Mouse (Mus musculus): ENCODE data around the gene Fgfr2. TPM values are rescaled to one million over a fixed set of nuclear protein-coding genes. Genes with fewer than 3 reads are reported as not detected.

Fgfr2 gene
- polyA plus RNA-seq, 1 experiment from 2014 or later, result 39.4 TPM

DNA sequence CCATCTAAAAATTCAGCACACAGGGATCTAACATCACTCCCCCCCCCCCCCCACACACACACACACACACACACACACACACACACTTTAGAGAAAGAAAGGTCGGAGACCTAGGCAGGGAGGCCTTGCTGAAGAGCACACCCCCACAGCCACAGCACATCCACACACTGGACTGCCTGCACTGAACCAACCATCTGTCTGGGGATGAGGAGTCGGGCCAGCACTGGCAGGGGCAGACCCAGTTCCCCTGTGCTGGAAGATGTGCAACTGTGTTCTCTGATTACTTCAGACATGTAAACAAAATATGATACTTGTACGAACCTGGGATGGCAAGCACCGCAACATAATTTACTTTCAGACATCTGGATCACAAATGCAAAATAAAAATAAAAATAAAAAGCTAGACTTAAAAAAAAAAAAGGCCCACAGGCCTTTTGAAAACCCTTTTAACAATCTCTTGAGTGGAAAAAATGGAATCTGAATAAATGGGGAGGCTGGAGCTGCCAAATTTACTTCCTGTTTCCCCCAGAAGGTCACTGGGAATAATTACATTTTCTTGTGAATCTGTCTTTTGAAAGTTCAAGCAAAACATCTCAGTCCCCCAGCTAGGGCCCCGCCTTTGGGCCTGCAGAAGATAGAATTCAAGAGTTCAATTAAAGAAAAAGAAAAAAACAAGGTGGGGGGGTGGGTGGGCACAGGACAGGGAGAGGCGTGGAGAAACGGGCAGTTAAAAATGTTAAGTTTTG, 314.9 kb downstream of the Fgfr2 start:
- Histone ChIP-seq H3K4me3 (replicated peaks) (no peak overlapping the region), H3K9ac (replicated peaks) (peak overlapping the region; percentile 53; the same call in 1 of the 2 replicates), H3K9me3 (no peaks in the 10 kb centered on the region), H3K27me3 (no peaks in the 10 kb centered on the region), H3K4me2 (replicated peaks) (peak overlapping the region; percentile 84), H3K27ac (peak overlapping the region; percentile 84), H3K36me3 (no peaks in the 10 kb centered on the region), H3K4me1 (replicated peaks) (peaks cover 77% of the 10 kb centered on the region)
- 37% methylated on average over 7 of the region's 7 CpGs for WGBS
- no peak for ATAC-seq

DNA sequence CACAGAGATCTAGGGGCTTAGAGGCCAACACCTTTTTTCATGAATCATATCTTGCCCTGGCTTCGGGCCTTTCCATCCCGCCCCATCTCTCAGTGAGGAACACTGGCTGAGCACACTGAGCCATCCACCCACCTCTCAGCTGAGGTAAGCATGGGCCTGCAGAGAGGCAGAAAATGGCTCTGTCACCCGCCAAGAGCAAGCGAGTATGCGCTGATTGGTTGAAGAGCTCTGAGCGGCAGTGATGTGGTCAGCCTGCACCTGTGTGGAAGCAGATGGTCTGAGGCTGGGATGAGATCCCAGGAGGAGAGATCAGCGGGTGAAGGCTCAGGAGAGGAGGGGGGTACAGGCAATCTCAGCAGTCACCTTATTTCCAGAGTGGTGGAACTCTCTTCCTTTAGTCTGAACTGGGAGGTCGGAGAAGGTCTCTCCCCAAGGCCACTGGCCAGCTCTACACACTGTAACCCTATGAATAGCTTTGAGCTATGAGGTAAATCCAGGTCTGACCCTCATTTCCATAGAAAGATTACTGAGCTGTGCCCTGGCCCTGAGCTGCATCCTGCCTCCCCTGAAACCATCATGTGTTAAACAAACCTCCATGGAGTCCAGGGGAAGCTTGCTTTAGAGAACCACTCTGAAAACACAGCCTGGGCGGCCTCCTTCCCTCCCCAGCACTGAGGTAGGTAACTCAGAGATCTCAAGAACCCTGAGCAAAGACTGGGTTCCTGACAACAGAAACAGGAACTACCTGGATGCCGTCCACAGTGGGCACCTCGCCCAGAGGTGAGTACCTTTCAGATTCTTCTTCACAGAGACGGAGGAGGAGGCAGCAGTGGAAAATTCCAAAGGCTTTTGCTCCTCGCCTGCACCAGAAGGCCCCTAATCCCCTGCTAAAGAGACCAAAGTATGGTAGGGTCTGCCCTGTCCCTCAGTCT, 316.0 kb downstream of the Fgfr2 start:
- Histone ChIP-seq H3K36me3 (no peaks in the 10 kb centered on the region), H3K27ac (peak overlapping the region; percentile 62), H3K4me1 (replicated peaks) (peaks cover 72% of the 10 kb centered on the region), H3K4me3 (replicated peaks) (no peak overlapping the region), H3K9me3 (no peaks in the 10 kb centered on the region), H3K27me3 (no peaks in the 10 kb centered on the region), H3K4me2 (replicated peaks) (no peak overlapping the region), H3K9ac (replicated peaks) (0 out of 2 replicates have a peak overlapping the region, but pooled peaks have one; percentile 16)
- no peak for ATAC-seq
- WGBS, result 42% methylated on average over 13 of the region's 13 CpGs

DNA sequence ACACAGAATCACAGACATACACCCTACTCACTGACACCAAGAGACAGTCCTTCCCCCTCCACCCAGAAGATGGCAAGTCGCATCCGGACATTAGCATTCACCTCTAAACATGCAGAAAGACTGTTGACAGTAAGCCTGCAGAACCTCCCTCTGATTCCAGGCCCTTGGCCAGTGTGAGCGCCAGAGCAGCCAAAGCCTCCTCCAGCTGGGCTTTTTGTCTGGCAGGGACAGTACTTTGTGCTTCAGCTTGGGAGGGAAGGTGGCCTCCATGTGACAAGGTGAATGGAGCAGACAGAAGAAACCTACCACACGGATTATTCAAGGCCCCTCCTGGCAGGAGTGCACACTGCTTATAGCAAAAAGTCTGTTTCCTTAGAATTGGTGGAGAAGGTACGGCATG, 316.9 kb downstream of the Fgfr2 start:
- peaks cover 63% of the 10 kb centered on the region for H3K4me1 ChIP-seq (replicated peaks)
- no peak overlapping the region for H3K27ac ChIP-seq
- H3K9me3 ChIP-seq, result no peaks in the 10 kb centered on the region
- H3K4me2 ChIP-seq (replicated peaks), result no peak overlapping the region
- no peaks in the 10 kb centered on the region for H3K27me3 ChIP-seq
- H3K36me3 ChIP-seq, result no peaks in the 10 kb centered on the region
- ATAC-seq, result no peak
- H3K4me3 ChIP-seq (replicated peaks), result no peak overlapping the region
- 51% methylated on average over 5 of the region's 5 CpGs for WGBS
- 0 out of 2 replicates have a peak overlapping the region, but pooled peaks have one; percentile 16 for H3K9ac ChIP-seq (replicated peaks)

DNA sequence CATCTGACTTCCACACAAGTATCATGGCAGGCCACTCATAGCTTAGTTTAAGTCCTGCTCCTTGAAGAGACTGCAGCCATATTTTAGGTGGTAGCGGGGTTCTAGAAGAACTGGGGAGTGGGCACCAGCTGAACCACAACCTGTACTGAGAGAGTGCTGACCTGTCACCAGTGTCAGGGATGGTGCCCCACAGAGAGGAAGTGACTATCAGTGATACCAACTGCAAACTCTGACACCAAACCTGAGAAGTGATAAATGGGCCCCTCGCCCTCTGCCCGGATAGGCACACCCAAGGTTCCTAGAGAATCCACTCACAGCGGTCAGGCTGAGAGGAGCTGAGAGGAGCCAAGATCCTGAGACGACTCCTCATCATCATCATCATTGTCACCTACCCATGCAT, 318.2 kb downstream of the Fgfr2 start:
- no peak overlapping the region for H3K4me2 ChIP-seq (replicated peaks)
- 0 out of 2 replicates have a peak, but pooled peaks cover 4% of the 10 kb centered on the region for H3K36me3 ChIP-seq
- H3K27me3 ChIP-seq, result no peaks in the 10 kb centered on the region
- ATAC-seq, result no peak
- H3K9ac ChIP-seq (replicated peaks), result no peak overlapping the region
- H3K4me1 ChIP-seq (replicated peaks), result peaks cover 55% of the 10 kb centered on the region
- WGBS, result 94% methylated on average over 5 of the region's 5 CpGs
- H3K4me3 ChIP-seq (replicated peaks), result no peak overlapping the region
- H3K9me3 ChIP-seq, result no peaks in the 10 kb centered on the region
- no peak overlapping the region for H3K27ac ChIP-seq

DNA sequence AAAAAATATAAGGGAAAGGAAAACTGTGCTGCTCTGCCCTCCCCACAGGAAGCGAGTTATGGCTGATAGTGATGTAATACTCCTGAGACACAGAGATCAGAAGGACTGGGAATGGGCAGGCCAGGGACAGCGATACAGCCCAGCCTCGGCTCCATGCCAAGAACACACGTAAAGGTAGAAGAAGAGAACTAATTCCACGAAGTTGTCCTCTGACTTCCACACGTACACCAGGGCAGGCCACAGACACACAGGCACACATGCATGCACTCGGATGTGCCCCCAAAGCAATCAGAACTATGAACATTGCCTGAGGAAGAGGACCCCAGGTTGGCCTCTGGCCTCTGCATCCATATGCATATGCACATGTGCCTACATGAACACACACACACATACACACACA, 318.7 kb downstream of the Fgfr2 start:
- no peak overlapping the region for H3K4me3 ChIP-seq (replicated peaks)
- no peaks in the 10 kb centered on the region for H3K27me3 ChIP-seq
- H3K4me2 ChIP-seq (replicated peaks), result no peak overlapping the region
- no peak overlapping the region for H3K9ac ChIP-seq (replicated peaks)
- H3K4me1 ChIP-seq (replicated peaks), result peaks cover 50% of the 10 kb centered on the region
- 0 out of 2 replicates have a peak, but pooled peaks cover 4% of the 10 kb centered on the region for H3K36me3 ChIP-seq
- WGBS, result 89% methylated on average over 7 of the region's 7 CpGs
- H3K27ac ChIP-seq, result no peak overlapping the region
- no peak for ATAC-seq
- H3K9me3 ChIP-seq, result no peaks in the 10 kb centered on the region

DNA sequence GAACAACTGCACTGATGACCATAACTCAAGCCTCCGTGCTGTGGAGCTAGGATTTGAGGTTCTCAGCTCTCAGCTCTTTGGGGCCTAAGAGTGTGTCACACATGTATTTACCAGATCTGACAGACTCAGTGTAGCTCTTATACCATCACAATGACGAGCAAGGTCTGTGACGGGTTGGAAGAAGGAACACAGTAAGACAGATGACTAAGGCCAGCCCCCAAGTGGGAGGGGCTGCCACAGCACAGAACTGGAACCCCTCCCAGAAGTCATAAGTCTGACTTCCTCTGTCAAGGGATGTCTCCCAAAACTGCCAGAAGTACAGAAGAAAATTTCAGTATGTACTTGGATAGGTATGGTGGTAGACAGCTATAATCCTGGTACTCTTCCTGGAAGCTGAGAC, 319.2 kb downstream of the Fgfr2 start:
- H3K9ac ChIP-seq (replicated peaks), result no peak overlapping the region
- H3K27ac ChIP-seq, result no peak overlapping the region
- 0 out of 2 replicates have a peak, but pooled peaks cover 4% of the 10 kb centered on the region for H3K36me3 ChIP-seq
- H3K4me1 ChIP-seq (replicated peaks), result peaks cover 45% of the 10 kb centered on the region
- no peaks in the 10 kb centered on the region for H3K9me3 ChIP-seq
- H3K4me3 ChIP-seq (replicated peaks), result no peak overlapping the region
- H3K27me3 ChIP-seq, result no peaks in the 10 kb centered on the region
- WGBS, result 83% methylated on average over 3 of the region's 3 CpGs
- ATAC-seq, result no peak
- no peak overlapping the region for H3K4me2 ChIP-seq (replicated peaks)

DNA sequence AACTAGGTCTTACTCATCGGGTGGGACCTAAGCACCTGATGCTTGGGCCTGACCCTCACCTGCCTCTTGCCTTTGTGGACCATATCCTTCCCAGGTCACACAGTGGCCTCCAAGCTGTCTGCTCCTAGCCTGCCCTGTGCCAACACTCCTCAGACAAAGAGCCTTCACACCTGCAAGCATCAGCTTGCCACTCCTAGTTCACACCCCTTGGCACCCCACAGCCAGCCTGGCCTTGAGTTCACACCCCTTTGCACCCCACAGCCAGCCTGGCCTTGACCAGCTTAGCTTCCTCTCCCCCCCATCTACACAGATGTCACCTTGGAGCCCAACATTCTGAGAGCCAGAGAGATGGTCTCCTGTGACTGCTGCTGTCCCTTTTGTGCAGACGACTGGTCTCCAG, 319.8 kb downstream of the Fgfr2 start:
- Histone ChIP-seq H3K9me3 (no peaks in the 10 kb centered on the region), H3K4me1 (replicated peaks) (peaks cover 39% of the 10 kb centered on the region), H3K27ac (no peak overlapping the region), H3K27me3 (no peaks in the 10 kb centered on the region), H3K36me3 (0 out of 2 replicates have a peak, but pooled peaks cover 4% of the 10 kb centered on the region), H3K4me3 (replicated peaks) (no peak overlapping the region), H3K4me2 (replicated peaks) (no peak overlapping the region), H3K9ac (replicated peaks) (no peak overlapping the region)
- 94% methylated on average over 2 of the region's 2 CpGs for WGBS
- ATAC-seq, result no peak

DNA sequence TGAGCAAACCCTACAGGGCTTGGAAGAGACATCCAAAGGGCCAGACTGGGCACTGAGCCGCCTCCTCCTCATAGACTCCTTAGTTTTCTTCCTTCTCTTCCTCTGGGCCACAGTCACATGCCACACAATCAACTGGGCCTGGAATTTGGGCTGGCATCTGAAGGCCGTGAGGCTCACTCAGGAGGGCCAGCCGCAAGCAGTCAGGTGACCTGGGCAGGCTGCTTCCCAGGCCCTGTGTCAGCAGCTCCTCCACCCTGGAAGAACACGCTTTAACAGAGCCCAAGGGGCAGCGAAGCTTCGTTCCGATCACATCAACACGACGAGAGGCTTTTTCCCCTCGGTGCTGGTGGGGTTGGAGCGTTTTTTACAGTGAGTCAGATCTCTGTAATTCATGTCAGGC, 320.5 kb downstream of the Fgfr2 start:
- WGBS, result 91% methylated on average over 11 of the region's 11 CpGs
- Histone ChIP-seq H3K27me3 (no peaks in the 10 kb centered on the region), H3K9me3 (no peaks in the 10 kb centered on the region), H3K36me3 (peaks cover 8% of the 10 kb centered on the region; the same call in 1 of the 2 replicates), H3K9ac (replicated peaks) (no peak overlapping the region), H3K4me1 (replicated peaks) (peaks cover 33% of the 10 kb centered on the region), H3K27ac (no peak overlapping the region), H3K4me3 (replicated peaks) (no peak overlapping the region), H3K4me2 (replicated peaks) (no peak overlapping the region)
- no peak for ATAC-seq

DNA sequence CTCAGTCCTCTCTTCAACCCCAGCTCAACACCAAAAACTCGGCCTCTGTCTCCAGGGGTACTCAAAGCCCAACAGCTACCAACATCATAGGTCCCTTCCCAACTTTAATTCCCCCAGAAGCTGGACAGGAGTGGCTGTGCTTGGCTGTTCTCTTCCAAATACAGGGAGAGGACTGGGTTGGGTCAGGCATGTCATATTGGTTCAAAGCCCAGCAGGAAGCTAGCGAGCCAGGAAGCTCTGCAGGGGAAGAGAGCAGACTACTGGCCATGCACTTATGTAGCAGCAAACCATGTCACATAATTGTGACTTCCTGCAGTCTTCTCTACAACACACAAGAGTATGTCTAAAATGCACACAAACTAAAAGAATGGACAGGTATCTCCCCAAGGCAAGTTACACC, 321.1 kb downstream of the Fgfr2 start:
- ATAC-seq, result no peak
- Histone ChIP-seq H3K4me2 (replicated peaks) (no peak overlapping the region), H3K9ac (replicated peaks) (no peak overlapping the region), H3K9me3 (no peaks in the 10 kb centered on the region), H3K4me1 (replicated peaks) (peaks cover 26% of the 10 kb centered on the region), H3K36me3 (peaks cover 8% of the 10 kb centered on the region; the same call in 1 of the 2 replicates), H3K27ac (no peak overlapping the region), H3K4me3 (replicated peaks) (no peak overlapping the region), H3K27me3 (no peaks in the 10 kb centered on the region)
- WGBS, result 89% methylated on average over 2 of the region's 2 CpGs

DNA sequence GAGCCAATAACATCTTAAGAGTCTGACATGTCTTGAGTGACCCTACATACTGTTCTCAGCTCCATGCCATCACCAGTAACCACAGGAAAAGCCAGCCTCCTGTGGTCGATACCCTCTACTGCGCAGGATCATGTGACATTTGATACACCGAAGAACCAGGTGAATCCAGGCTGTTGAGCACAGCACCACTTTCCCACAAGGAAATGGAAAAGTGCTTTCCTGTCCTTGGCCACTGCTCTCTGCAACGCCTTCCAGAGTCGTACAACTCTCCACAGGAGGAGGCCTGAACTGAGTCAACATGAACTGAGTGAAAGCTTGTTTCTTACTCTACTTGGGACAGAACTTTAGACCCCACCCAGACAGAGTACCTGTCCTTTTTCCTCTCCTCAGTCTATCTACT, 321.6 kb downstream of the Fgfr2 start:
- 87% methylated on average over 5 of the region's 5 CpGs for WGBS
- no peak for ATAC-seq
- Histone ChIP-seq H3K36me3 (peaks cover 8% of the 10 kb centered on the region; the same call in 1 of the 2 replicates), H3K27me3 (no peaks in the 10 kb centered on the region), H3K4me3 (replicated peaks) (no peak overlapping the region), H3K4me2 (replicated peaks) (no peak overlapping the region), H3K4me1 (replicated peaks) (peaks cover 21% of the 10 kb centered on the region), H3K27ac (no peak overlapping the region), H3K9me3 (no peaks in the 10 kb centered on the region), H3K9ac (replicated peaks) (no peak overlapping the region)

DNA sequence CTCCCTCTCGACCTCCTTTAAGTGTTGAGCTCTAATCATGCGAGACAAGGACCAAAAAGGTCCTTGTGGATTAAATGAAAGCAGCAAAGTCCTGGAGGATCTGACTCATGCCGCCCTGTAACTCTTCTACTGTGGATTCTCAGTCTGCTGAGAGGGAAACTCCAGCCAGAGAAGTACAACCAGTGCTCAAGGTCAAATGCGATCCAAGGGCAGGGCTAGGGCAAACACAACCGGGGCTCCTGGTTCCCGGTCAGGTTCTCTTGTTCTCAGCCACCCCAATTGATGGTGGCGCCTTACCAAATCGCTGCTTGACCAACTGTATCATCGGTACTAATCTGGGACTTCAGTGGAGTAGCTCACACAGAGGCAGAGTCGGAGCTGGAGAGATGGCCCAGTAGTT, 322.3 kb downstream of the Fgfr2 start:
- H3K4me2 ChIP-seq (replicated peaks), result no peak overlapping the region
- ATAC-seq, result no peak

More for the DNA sequence above, 322.3 kb downstream of the Fgfr2 start:
- no peak overlapping the region for H3K4me3 ChIP-seq (replicated peaks)
- peaks cover 8% of the 10 kb centered on the region; the same call in 1 of the 2 replicates for H3K36me3 ChIP-seq
- peaks cover 15% of the 10 kb centered on the region for H3K4me1 ChIP-seq (replicated peaks)
- 79% methylated on average over 10 of the region's 10 CpGs for WGBS
- H3K27ac ChIP-seq, result no peak overlapping the region
- H3K27me3 ChIP-seq, result no peaks in the 10 kb centered on the region
- no peak overlapping the region for H3K9ac ChIP-seq (replicated peaks)
- H3K9me3 ChIP-seq, result no peaks in the 10 kb centered on the region

Data from midbrain, embryonic 13.5 days (tissue).